Mouse (Mus musculus): ENCODE data around the gene Dcdc2c.

Gene Dcdc2c

GRCm38 (mm10) chr12:28460523-28460922 is 91.7 kb downstream of the Dcdc2c start:
- DNase-seq (ENCODE audit: extremely low read depth, low read depth), result no peak

- no peak for DNase-seq (ENCODE audit: extremely low read depth, low read depth)
These were observed 93.4 kb downstream of the Dcdc2c start for GRCm38 (mm10) chr12:28458786-28459185.

GRCm38 (mm10) chr12:28436536-28436935 is 115.7 kb downstream of the Dcdc2c start:
- no peak for DNase-seq (ENCODE audit: extremely low read depth, low read depth)

GRCm38 (mm10) chr12:28432729-28433067 is 119.5 kb downstream of the Dcdc2c start:
- DNase-seq (ENCODE audit: extremely low read depth, low read depth), result no peak

GRCm38 (mm10) chr12:28431832-28432728 is 120.1 kb downstream of the Dcdc2c start:
- DNase-seq (ENCODE audit: extremely low read depth, low read depth), result no peak

GRCm38 (mm10) chr12:28429856-28430255 is 122.3 kb downstream of the Dcdc2c start:
- no peak for DNase-seq (ENCODE audit: extremely low read depth, low read depth)

GRCm38 (mm10) chr12:28416957-28417356 is 135.2 kb downstream of the Dcdc2c start:
- no peak for DNase-seq (ENCODE audit: extremely low read depth, low read depth)

GRCm38 (mm10) chr12:28407656-28408405 is 144.4 kb downstream of the Dcdc2c start:
- no peak for DNase-seq (ENCODE audit: extremely low read depth, low read depth)

GRCm38 (mm10) chr12:28402256-28402655 is 149.9 kb downstream of the Dcdc2c start:
- no peak for DNase-seq (ENCODE audit: extremely low read depth, low read depth)

- DNase-seq (ENCODE audit: extremely low read depth, low read depth), result no peak
These were observed 150.8 kb downstream of the Dcdc2c start for GRCm38 (mm10) chr12:28401372-28401771.

- no peak for DNase-seq (ENCODE audit: extremely low read depth, low read depth)
These were observed 160.1 kb downstream of the Dcdc2c start for GRCm38 (mm10) chr12:28392129-28392528.

Measured in MEL-GATA-1-ER (cell line).